Mouse (Mus musculus): Measurements from ENCODE around the gene Car3.

Gene Car3

DNA sequence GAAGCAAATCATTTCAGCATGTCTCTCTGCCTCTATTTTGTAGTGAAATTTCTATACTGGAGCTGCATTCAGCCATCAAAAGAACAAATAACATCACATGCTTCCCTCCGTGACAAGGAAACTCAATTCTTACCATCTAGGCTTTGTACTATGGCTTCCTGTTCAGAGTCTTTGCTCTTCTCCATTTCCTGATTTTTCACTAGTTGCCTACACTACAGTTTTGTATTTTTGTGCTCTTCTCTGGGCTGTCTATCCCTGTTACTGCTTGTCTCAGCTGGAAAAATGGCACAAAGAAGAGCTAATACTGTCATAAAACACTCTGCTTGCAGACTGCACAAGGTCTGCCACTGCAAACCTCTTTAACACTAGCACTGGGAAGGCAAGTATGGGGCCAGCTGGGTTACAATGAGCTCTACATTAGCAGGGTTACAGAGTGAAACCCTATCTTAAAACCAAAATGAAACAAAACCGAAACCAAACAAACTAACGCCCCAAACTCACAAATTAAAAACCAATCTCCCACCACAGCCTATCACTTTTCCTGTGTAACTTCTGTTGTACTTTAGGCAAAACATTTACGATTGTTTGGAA, 48.8 kb downstream of the Car3 start:
- no peak for DNase-seq (ENCODE audit: low spot score)

DNA sequence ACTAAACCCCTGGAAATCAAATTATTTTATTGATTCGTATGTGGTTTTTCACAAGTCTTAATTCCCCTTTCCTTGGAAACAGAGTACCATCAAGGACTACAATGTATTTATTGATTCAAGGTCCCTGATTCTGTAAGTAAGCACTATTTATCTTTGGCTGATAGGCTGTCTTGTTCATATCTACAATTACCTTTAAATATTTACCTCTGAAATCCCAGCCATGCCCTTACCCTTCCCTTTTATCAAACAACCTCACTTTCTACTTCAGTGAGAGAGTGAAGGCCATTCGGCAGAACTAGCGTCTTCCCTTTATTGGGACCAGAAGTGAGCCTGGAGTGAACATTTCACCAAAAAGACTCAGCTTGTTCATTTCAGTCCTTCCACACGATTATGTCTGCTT, 50.5 kb downstream of the Car3 start:
- no peak for DNase-seq (ENCODE audit: low spot score)

DNA sequence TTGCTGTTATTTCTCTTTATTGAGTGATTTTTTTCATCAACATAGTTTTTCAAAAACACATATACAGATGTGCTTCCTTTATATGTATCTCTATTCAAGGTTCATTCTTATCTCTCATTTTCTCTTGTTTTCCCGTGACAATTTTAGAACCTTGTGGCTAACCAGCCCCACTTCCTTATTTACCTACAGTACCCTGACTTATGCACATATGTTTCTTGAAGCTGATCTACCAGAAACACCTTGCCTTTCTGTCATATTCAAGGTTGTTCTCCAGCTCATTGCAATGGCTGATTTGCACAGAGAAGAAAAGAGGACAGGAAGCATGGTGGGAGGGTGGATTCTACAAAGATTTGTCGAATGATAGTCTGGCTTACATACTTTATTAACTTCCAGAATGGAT, 52.0 kb downstream of the Car3 start:
- DNase-seq (ENCODE audit: low spot score), result no peak

DNA sequence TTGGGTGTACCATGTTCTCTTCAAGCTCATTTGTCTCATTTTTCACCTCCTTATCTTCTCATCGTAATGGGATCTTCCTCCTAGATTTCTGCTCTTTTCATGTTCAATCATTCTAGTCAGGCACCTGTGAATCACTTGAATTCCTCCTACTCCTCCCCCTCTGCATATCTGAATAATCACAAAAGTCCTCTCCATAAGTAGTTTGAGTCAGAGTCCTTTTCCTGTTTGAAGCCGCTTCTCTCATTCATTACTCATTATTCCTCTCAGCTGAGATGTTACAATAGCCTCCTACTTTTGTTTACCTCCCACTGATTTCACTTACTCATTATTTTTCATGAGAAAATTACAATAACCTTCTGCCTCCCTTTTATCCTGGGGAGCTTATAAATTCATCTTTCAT, 53.9 kb downstream of the Car3 start:
- DNase-seq (ENCODE audit: low spot score), result no peak

Measured in layer of hippocampus, adult 11-12 months (tissue).